Mouse (Mus musculus) gastrocnemius, postnatal 14 days (tissue): Measurements from ENCODE around the gene C130026I21Rik. TPM values are rescaled to one million over a fixed set of nuclear protein-coding genes. Genes with fewer than 3 reads are reported as not detected.
"Not testable (repeated sequence)": the region's sequence is repeated elsewhere in the genome, so short reads cannot be mapped to it uniquely, and the experiment has no call there.

ENCODE experiments used
- DNase-seq: peaks from one replicate; pipeline ENCODE4 v3.0.0; 2021; ENCODE audit warnings: mixed read lengths
- intact Hi-C: fragments of 180-260 bp; cut with DNase I; formaldehyde crosslinking; loops from one replicate; pipeline ENCODE4 v1.15.1; 2025; ENCODE audit warnings: low total_unique reads
- microRNA-seq, 2 experiments: library from miRNA; unstranded; fragments of <30 nt; microRNA quantifications; one replicate each; pipeline ENCODE4 v1.2.0; 2021
- total RNA-seq, 2 experiments: library from RNA; stranded (reverse); gene quantifications; 2 replicates each; pipeline ENCODE4 v1.2.3; 2021

Gene C130026I21Rik
- total RNA-seq, 2 experiments from 2014 or later: not detected

DNA sequence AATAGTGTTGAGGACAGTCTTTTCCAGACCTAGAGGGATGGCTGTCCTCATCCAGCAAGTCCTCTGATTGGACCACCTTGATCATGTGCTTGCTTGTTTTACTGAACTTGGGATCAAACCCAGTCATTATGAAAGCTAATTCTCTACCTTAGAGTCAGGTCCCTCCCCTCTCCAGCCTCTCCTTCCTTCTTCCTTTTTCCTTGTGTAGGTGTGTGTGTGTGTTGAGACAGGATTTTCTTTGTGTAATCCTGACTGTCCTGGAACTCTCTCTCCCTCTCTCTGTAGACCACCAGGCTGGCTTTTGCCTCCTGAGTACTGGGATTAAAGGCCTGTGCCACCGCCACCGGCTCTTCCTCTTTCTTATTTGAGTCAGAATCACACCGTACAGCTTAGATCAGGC is 313.6 kb downstream of the C130026I21Rik start:
- intact Hi-C loops, DNase-seq: not testable (repeated sequence)

DNA sequence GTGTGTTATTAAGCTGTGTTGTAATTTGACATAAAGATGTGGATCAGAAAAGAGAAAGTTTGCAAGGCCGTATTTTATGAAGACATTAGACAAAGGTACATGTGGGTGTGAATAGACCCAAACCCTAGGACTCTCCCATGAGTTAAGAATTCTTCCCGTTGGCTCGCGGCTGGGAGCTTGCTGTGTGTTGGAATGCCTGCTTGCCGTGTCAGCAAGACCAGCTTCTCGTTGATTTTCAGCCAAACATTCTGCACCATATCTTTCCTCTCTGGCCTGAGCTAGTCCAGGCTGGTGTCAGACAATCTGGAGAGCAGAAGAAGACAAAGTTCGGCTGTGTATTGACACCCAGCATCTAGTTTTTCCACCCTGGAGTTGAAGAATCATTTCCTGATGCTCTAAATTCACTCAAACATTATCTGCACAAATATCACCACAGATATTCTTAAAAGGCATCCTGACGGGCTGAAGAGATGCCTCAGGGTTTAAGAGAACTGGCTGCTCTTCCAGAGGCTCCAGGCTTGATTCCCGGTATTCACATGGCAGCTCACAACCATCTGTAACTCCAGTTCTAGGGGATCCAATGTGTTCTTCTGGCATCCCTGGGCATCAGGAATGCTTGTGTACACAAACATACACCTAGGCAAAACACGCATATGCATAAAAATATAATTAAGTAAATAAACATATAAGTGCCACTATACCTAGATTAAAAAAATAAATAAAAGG is 317.7 kb downstream of the C130026I21Rik start:
- intact Hi-C loops: no loop called here
- no peak for DNase-seq

DNA sequence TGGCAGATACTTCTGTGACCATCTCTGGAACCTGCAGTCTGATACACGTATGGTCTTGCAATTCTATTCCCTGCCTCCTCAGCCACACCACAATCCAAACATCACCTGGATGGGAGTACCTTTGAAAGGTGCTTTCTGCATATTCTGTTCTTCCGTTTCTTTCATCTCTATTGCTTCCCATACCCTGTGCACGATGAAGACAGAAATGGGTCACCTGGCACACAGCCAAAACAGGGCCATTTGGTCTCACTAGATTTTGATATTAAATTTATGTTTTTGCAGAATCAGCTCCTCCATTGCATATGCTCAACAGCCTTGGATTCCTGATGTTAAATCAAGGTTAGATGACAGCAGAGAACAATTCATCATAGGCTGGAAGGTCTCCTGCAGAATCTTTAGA is 318.8 kb downstream of the C130026I21Rik start:
- DNase-seq: no peak
- intact Hi-C loops: no loop called here

DNA sequence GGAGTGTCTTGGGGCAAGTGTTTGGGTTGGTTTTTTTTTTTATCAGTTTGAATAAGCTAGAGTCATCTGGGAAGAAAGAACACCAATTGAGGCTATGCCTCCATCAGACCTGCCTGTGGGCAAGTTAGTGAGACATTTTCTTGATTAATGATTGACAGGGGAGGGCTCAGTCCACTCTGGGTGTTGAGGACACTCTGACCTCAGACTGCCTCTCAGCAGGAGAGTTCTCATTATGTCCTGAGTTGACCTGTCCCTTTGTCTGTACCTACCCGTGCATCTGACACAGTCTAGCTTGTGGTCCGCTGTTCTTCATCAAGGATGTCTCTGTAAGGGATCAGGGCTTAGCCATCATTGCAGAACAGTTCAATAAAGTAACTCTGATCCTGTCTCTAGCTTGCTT is 323.0 kb downstream of the C130026I21Rik start:
- no peak for DNase-seq
- intact Hi-C loops: no loop called here

DNA sequence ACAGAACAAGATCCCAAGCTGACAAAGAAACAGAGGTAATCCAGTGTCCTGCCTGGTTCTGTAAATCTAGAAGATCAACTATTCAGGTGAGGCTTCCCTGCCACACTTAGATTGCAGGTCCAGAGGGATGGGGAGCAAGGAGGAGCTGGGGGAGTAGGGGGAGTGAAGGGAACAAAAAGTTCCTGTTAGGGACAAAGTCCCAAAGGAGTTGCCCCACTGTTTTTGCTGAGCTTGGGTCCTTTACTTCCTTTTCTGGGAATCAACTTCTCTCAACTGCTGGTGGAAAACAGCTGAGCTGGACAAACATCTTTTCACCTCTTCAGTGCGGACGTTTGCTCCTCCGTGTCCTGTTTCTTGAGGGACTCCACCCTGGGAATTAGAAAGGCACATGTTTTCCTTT is 324.4 kb downstream of the C130026I21Rik start:
- DNase-seq: no peak
- intact Hi-C loops: no loop called here

DNA sequence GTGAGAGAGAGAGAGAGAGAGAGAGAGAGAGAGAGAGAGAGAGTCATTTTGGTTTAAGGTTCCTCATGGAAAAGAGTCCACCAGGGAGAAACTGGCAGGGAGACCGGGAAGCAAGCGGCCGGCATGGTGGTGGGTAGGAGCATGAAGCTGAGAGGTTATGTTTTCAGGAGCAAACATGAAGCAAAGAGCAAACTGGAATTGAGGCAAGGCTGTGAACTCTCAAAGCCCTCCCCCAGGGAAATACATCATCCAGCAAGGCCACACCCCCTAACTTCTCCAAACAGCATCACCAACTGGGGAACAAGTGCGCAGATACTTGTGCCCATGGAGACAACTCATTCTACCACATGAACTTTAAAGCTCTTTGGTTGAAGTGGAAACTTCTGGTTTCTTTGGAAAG is 326.8 kb downstream of the C130026I21Rik start:
- DNase-seq: no peak
- intact Hi-C loops: no loop called here

Small RNA genes within 50 kb of the gene (microRNA-seq; reads per million reads assigned to microRNA genes)
- 0 reads per million in 2 experiments for gene Gm27907

Other genes starting within 250 kb of the C130026I21Rik start
- gene Gm10553, start 170.4 kb downstream of the C130026I21Rik start, total RNA-seq: not detected
- gene A530032D15Rik, start 160.7 kb downstream of the C130026I21Rik start, total RNA-seq: not detected